Mouse (Mus musculus) liver, adult 2 months (tissue): Measurements from ENCODE around the gene Edn1.

Source experiments
- CTCF ChIP-seq: fragments of 200-500 bp; IDR thresholded peaks from 2 replicates; pipeline ENCODE4 v1.5.1; 2011; ENCODE audit warnings: low read depth, low read length, control low read depth
- POLR2A ChIP-seq: fragments of 200-500 bp; IDR thresholded peaks from 2 replicates; pipeline ENCODE4 v1.6.1; 2011; ENCODE audit warnings: low read length, control low read depth; ENCODE audit not compliant: insufficient read depth; ENCODE audit errors: extremely low read depth

- TF ChIP-seq CTCF (no peak), POLR2A (no peak)
Measured at GRCm38 (mm10) chr13:42337072-42337471, 35.8 kb downstream of the Edn1 start.
